Mouse (Mus musculus): ENCODE measurements around the gene Tada3.

Gene Tada3

GRCm38 (mm10) chr6:113386025-113386424 is 8.3 kb upstream of the Tada3 start:
- DNase-seq (ENCODE audit: low spot score in 2 of 2) = no peak

- DNase-seq (ENCODE audit: low spot score in 2 of 2) = no peak
Measured at GRCm38 (mm10) chr6:113385160-113385714, 7.6 kb upstream of the Tada3 start.

- no peak for DNase-seq (ENCODE audit: low spot score in 2 of 2)
Measured at GRCm38 (mm10) chr6:113384351-113384927, 6.8 kb upstream of the Tada3 start.

- no peak for DNase-seq (ENCODE audit: low spot score in 2 of 2)
Measured at GRCm38 (mm10) chr6:113380480-113380879, 2.8 kb upstream of the Tada3 start.

GRCm38 (mm10) chr6:113379246-113379645 is 1.6 kb upstream of the Tada3 start:
- DNase-seq (ENCODE audit: low spot score in 2 of 2) = no peak

GRCm38 (mm10) chr6:113377172-113377495 is 549 bp downstream of the Tada3 start:
- no peak for DNase-seq (ENCODE audit: low spot score in 2 of 2)

GRCm38 (mm10) chr6:113373491-113373890 is 4.2 kb downstream of the Tada3 start:
- DNase-seq (ENCODE audit: low spot score in 2 of 2) = no peak

GRCm38 (mm10) chr6:113370194-113370929 is 7.3 kb downstream of the Tada3 start:
- DNase-seq (ENCODE audit: low spot score in 2 of 2) = no peak

- no peak for DNase-seq (ENCODE audit: low spot score in 2 of 2)
Measured at GRCm38 (mm10) chr6:113368577-113368976, 9.1 kb downstream of the Tada3 start.

- no peak for DNase-seq (ENCODE audit: low spot score in 2 of 2)
Measured at GRCm38 (mm10) chr6:113368124-113368523, 9.6 kb downstream of the Tada3 start.

- DNase-seq (ENCODE audit: low spot score in 2 of 2) = no peak
Measured at GRCm38 (mm10) chr6:113367574-113367973, 10.1 kb downstream of the Tada3 start.

- DNase-seq (ENCODE audit: low spot score in 2 of 2) = no peak
Measured at GRCm38 (mm10) chr6:113366639-113367038, 11.0 kb downstream of the Tada3 start.

GRCm38 (mm10) chr6:113364518-113365135 is 13.1 kb downstream of the Tada3 start:
- no peak for DNase-seq (ENCODE audit: low spot score in 2 of 2)

- no peak for DNase-seq (ENCODE audit: low spot score in 2 of 2)
Measured at GRCm38 (mm10) chr6:113362241-113362640, 15.4 kb downstream of the Tada3 start.

GRCm38 (mm10) chr6:113361476-113361875 is 16.2 kb downstream of the Tada3 start:
- no peak for DNase-seq (ENCODE audit: low spot score in 2 of 2)

GRCm38 (mm10) chr6:113353696-113354095 is 24.0 kb downstream of the Tada3 start:
- DNase-seq (ENCODE audit: low spot score in 2 of 2) = no peak

GRCm38 (mm10) chr6:113352820-113353219 is 24.9 kb downstream of the Tada3 start:
- DNase-seq (ENCODE audit: low spot score in 2 of 2) = no peak

- no peak for DNase-seq (ENCODE audit: low spot score in 2 of 2)
Measured at GRCm38 (mm10) chr6:113351653-113352052, 26.0 kb downstream of the Tada3 start.

- DNase-seq (ENCODE audit: low spot score in 2 of 2) = no peak
Measured at GRCm38 (mm10) chr6:113351161-113351560, 26.5 kb downstream of the Tada3 start.

- DNase-seq (ENCODE audit: low spot score in 2 of 2) = no peak
Measured at GRCm38 (mm10) chr6:113350538-113350937, 27.1 kb downstream of the Tada3 start.

- DNase-seq (ENCODE audit: low spot score in 2 of 2) = no peak
Measured at GRCm38 (mm10) chr6:113346897-113347296, 30.8 kb downstream of the Tada3 start.

- DNase-seq (ENCODE audit: low spot score in 2 of 2) = peak; percentile 50 to 70
Measured at GRCm38 (mm10) chr6:113344321-113344720, 33.4 kb downstream of the Tada3 start.
